Mouse (Mus musculus): ENCODE results near the gene BC017158. TPM values are rescaled to one million over a fixed set of nuclear protein-coding genes. Genes with fewer than 3 reads are reported as not detected.

Gene BC017158
- total and polyA plus RNA-seq, 3 experiments, result 26.8 to 93.4 (median 31.7) TPM

- Histone ChIP-seq H3K27me3 (ENCODE audit: insufficient read depth, low read length) (no peaks in the 10 kb centered on the region), H3K9me3 (replicated peaks) (no peaks in the 10 kb centered on the region), H3K36me3 (replicated peaks) (no peaks in the 10 kb centered on the region), H3K4me1 (ENCODE audit: insufficient read depth, low read depth, low read length) (peaks cover 65% of the 10 kb centered on the region), H3K4me3 (ENCODE audit: low read depth, low read length) (no peak overlapping the region)
- TF ChIP-seq GATA2 (IDR thresholded peaks at IDR 0.05; ENCODE audit: borderline replicate concordance, low read depth, low read length) (no peak), POLR2AphosphoS5 (IDR thresholded peaks at IDR 0.05; ENCODE audit: insufficient replicate concordance, low read depth, low read length) (no peak), GATA1 (IDR thresholded peaks at IDR 0.05; ENCODE audit: borderline replicate concordance, low read length) (no peak), TAL1 (conservative IDR thresholded peaks at IDR 0.05; ENCODE audit: low read depth, low read length) (no peak), CTCF (IDR thresholded peaks at IDR 0.05; ENCODE audit: low read depth, low read length) (no peak)
- ATAC-seq (ENCODE audit: extremely low read depth, insufficient number of reproducible peaks, low FRiP score, poor library complexity, severe bottlenecking) (no peak), DNase-seq (ENCODE audit: low spot score) (no peak)
These were observed 4.2 kb upstream of the BC017158 start for GRCm38 (mm10) chr7:128302151-128302550.

- no peak for ATAC-seq (ENCODE audit: extremely low read depth, insufficient number of reproducible peaks, low FRiP score, poor library complexity, severe bottlenecking)
- peaks cover 66% of the 10 kb centered on the region for H3K4me1 ChIP-seq (ENCODE audit: insufficient read depth, low read depth, low read length)
These were observed 3.0 kb upstream of the BC017158 start for GRCm38 (mm10) chr7:128300952-128301351.

GRCm38 (mm10) chr7:128298481-128299342 lies 742 bp upstream of the BC017158 start:
- peak; percentile 60 for DNase-seq (ENCODE audit: low spot score)
- no peak for TF ChIP-seq GATA2 (IDR thresholded peaks at IDR 0.05; ENCODE audit: borderline replicate concordance, low read depth, low read length)
- no peak for TF ChIP-seq POLR2AphosphoS5 (IDR thresholded peaks at IDR 0.05; ENCODE audit: insufficient replicate concordance, low read depth, low read length)
- TF ChIP-seq CTCF (IDR thresholded peaks at IDR 0.05; ENCODE audit: low read depth, low read length), result no peak
- TF ChIP-seq TAL1 (conservative IDR thresholded peaks at IDR 0.05; ENCODE audit: low read depth, low read length), result no peak
- no peak for TF ChIP-seq GATA1 (IDR thresholded peaks at IDR 0.05; ENCODE audit: borderline replicate concordance, low read length)
- Histone ChIP-seq H3K9me3 (replicated peaks) (no peaks in the 10 kb centered on the region), H3K4me1 (ENCODE audit: insufficient read depth, low read depth, low read length) (peaks cover 65% of the 10 kb centered on the region), H3K4me3 (ENCODE audit: low read depth, low read length) (peak overlapping the region; percentile 93), H3K27me3 (ENCODE audit: insufficient read depth, low read length) (no peaks in the 10 kb centered on the region), H3K36me3 (replicated peaks) (peaks cover 27% of the 10 kb centered on the region)
- no peak for ATAC-seq (ENCODE audit: extremely low read depth, insufficient number of reproducible peaks, low FRiP score, poor library complexity, severe bottlenecking)

More at GRCm38 (mm10) chr7:128300952-128301351, 3.0 kb upstream of the BC017158 start:
- no peak for TF ChIP-seq GATA2 (IDR thresholded peaks at IDR 0.05; ENCODE audit: borderline replicate concordance, low read depth, low read length)
- no peak for TF ChIP-seq TAL1 (conservative IDR thresholded peaks at IDR 0.05; ENCODE audit: low read depth, low read length)
- TF ChIP-seq POLR2AphosphoS5 (IDR thresholded peaks at IDR 0.05; ENCODE audit: insufficient replicate concordance, low read depth, low read length), result no peak
- TF ChIP-seq CTCF (IDR thresholded peaks at IDR 0.05; ENCODE audit: low read depth, low read length), result no peak
- TF ChIP-seq GATA1 (IDR thresholded peaks at IDR 0.05; ENCODE audit: borderline replicate concordance, low read length), result no peak
- Histone ChIP-seq H3K27me3 (ENCODE audit: insufficient read depth, low read length) (no peaks in the 10 kb centered on the region), H3K36me3 (replicated peaks) (peaks cover 7% of the 10 kb centered on the region), H3K4me3 (ENCODE audit: low read depth, low read length) (no peak overlapping the region), H3K9me3 (replicated peaks) (no peaks in the 10 kb centered on the region)
- DNase-seq (ENCODE audit: low spot score), result no peak

- H3K4me1 ChIP-seq (ENCODE audit: insufficient read depth, low read depth, low read length), result peaks cover 67% of the 10 kb centered on the region
- H3K36me3 ChIP-seq (replicated peaks), result peaks cover 39% of the 10 kb centered on the region
- DNase-seq (ENCODE audit: low spot score) (peak; percentile 21), ATAC-seq (ENCODE audit: extremely low read depth, insufficient number of reproducible peaks, low FRiP score, poor library complexity, severe bottlenecking) (no peak)
- no peaks in the 10 kb centered on the region for H3K27me3 ChIP-seq (ENCODE audit: insufficient read depth, low read length)
- TF ChIP-seq GATA2 (IDR thresholded peaks at IDR 0.05; ENCODE audit: borderline replicate concordance, low read depth, low read length) (no peak), CTCF (IDR thresholded peaks at IDR 0.05; ENCODE audit: low read depth, low read length) (no peak), GATA1 (IDR thresholded peaks at IDR 0.05; ENCODE audit: borderline replicate concordance, low read length) (no peak), TAL1 (conservative IDR thresholded peaks at IDR 0.05; ENCODE audit: low read depth, low read length) (no peak)
- H3K4me3 ChIP-seq (ENCODE audit: low read depth, low read length), result peak overlapping the region; percentile 93
- H3K9me3 ChIP-seq (replicated peaks), result no peaks in the 10 kb centered on the region
These were observed 716 bp downstream of the BC017158 start for GRCm38 (mm10) chr7:128297291-128297616.

- TF ChIP-seq GATA2 (IDR thresholded peaks at IDR 0.05; ENCODE audit: borderline replicate concordance, low read depth, low read length) (no peak), GATA1 (IDR thresholded peaks at IDR 0.05; ENCODE audit: borderline replicate concordance, low read length) (no peak), TAL1 (conservative IDR thresholded peaks at IDR 0.05; ENCODE audit: low read depth, low read length) (no peak), CTCF (IDR thresholded peaks at IDR 0.05; ENCODE audit: low read depth, low read length) (no peak), POLR2AphosphoS5 (IDR thresholded peaks at IDR 0.05; ENCODE audit: insufficient replicate concordance, low read depth, low read length) (no peak)
- H3K27me3 ChIP-seq (ENCODE audit: insufficient read depth, low read length), result no peaks in the 10 kb centered on the region
- no peak for ATAC-seq (ENCODE audit: extremely low read depth, insufficient number of reproducible peaks, low FRiP score, poor library complexity, severe bottlenecking)
- peaks cover 63% of the 10 kb centered on the region for H3K4me1 ChIP-seq (ENCODE audit: insufficient read depth, low read depth, low read length)
- peak; percentile 26 for DNase-seq (ENCODE audit: low spot score)
- H3K4me3 ChIP-seq (ENCODE audit: low read depth, low read length), result peak overlapping the region; percentile 93; the same call in 1 of the 2 replicates
- no peaks in the 10 kb centered on the region for H3K9me3 ChIP-seq (replicated peaks)
- peaks cover 46% of the 10 kb centered on the region for H3K36me3 ChIP-seq (replicated peaks)
These were observed 1.5 kb downstream of the BC017158 start for GRCm38 (mm10) chr7:128296514-128296913.

GRCm38 (mm10) chr7:128294785-128295184 lies 3.2 kb downstream of the BC017158 start:
- TF ChIP-seq GATA2 (IDR thresholded peaks at IDR 0.05; ENCODE audit: borderline replicate concordance, low read depth, low read length) (no peak), GATA1 (IDR thresholded peaks at IDR 0.05; ENCODE audit: borderline replicate concordance, low read length) (no peak), CTCF (IDR thresholded peaks at IDR 0.05; ENCODE audit: low read depth, low read length) (no peak), TAL1 (conservative IDR thresholded peaks at IDR 0.05; ENCODE audit: low read depth, low read length) (no peak)
- no peaks in the 10 kb centered on the region for H3K9me3 ChIP-seq (replicated peaks)
- H3K36me3 ChIP-seq (replicated peaks), result peaks cover 63% of the 10 kb centered on the region
- DNase-seq (ENCODE audit: low spot score) (no peak), ATAC-seq (ENCODE audit: extremely low read depth, insufficient number of reproducible peaks, low FRiP score, poor library complexity, severe bottlenecking) (no peak)
- no peaks in the 10 kb centered on the region for H3K27me3 ChIP-seq (ENCODE audit: insufficient read depth, low read length)
- no peak overlapping the region for H3K4me3 ChIP-seq (ENCODE audit: low read depth, low read length)
- peaks cover 62% of the 10 kb centered on the region for H3K4me1 ChIP-seq (ENCODE audit: insufficient read depth, low read depth, low read length)
